Comparison of ENCODE assay signal across 28 mouse cellular contexts in the genomic region with DNA sequence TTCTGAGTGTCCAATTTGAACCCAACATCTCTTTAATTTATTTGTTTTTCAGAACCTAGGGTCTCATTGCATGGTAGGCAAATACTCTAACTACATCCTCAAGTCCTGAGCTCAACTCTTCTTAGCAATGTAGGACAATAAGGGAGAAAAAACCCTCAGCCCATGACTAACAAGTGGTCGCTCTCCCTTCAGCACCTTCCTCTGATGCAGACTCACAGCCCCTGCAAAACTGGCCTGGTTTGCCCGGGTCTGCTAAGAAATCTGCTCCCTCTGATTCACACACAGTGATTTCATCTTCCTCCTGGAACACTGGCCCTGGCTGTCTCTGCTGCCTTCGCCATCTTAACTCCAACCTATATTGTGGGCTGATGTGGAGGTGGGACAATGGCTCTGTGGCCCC. TPM values are rescaled to one million over a fixed set of nuclear protein-coding genes. Genes with fewer than 3 reads are reported as not detected.
A peak's percentile ranks its signal among the peaks of the same experiment; 100 is the strongest.
DNase-seq lines count a peak whose midpoint lies in the region; ATAC-seq lines count a peak whose summit lies in the region.
"Had no signal": no experiment of that assay in that cellular context is flagged by ENCODE, and none has a peak within 500 bp of the region (broad histone marks: within the 10 kb centered on the region; RNA-seq: fewer than 3 reads in every experiment).

No protein-coding gene starts in this region.

- H3K27me3 ChIP-seq in hindbrain, embryonic 11.5 days (ENCODE audit: control insufficient read depth, insufficient read depth, low read length), result no peaks in the 10 kb centered on the region
- no peaks in the 10 kb centered on the region for H3K27me3 ChIP-seq in hindbrain, embryonic 10.5 days (ENCODE audit: insufficient read depth, poor library complexity, severe bottlenecking)
- no peaks in the 10 kb centered on the region for H3K27me3 ChIP-seq in embryonic facial prominence, embryonic 14.5 days (replicated peaks; ENCODE audit: control insufficient read depth, insufficient read depth, low read length)
- no peaks in the 10 kb centered on the region for H3K27me3 ChIP-seq in hindbrain, embryonic 16.5 days (replicated peaks; ENCODE audit: control insufficient read depth, insufficient read depth, low read length)
- H3K27me3 ChIP-seq: CH12.LX; heart, embryonic 13.5 days; liver, embryonic 15.5 days; midbrain, embryonic 12.5 days; neural tube, embryonic 15.5 days had no signal

- H3K4me3 ChIP-seq in hindbrain, embryonic 11.5 days (ENCODE audit: low read depth, low read length), result no peak overlapping the region
- H3K4me3 ChIP-seq in hindbrain, embryonic 10.5 days, result no peak overlapping the region
- no peak overlapping the region for H3K4me3 ChIP-seq in brown adipose tissue, adult 24 weeks (ENCODE audit: insufficient read depth, low read depth, low read length)
- no peak overlapping the region for H3K4me3 ChIP-seq in embryonic facial prominence, embryonic 14.5 days (ENCODE audit: low read depth, low read length)
- H3K4me3 ChIP-seq in hindbrain, embryonic 16.5 days (ENCODE audit: low read length), result no peak overlapping the region
- H3K4me3 ChIP-seq: heart, embryonic 13.5 days; liver, embryonic 15.5 days; midbrain, embryonic 12.5 days; neural tube, embryonic 15.5 days had no signal

- 42% methylated on average over 3 of the region's 3 CpGs for WGBS in hindbrain, embryonic 11.5 days
- 71% methylated on average over 3 of the region's 3 CpGs for WGBS in hindbrain, embryonic 10.5 days
- 51% methylated on average over 3 of the region's 3 CpGs for WGBS in embryonic facial prominence, embryonic 14.5 days
- 71% methylated on average over 3 of the region's 3 CpGs for WGBS in hindbrain, embryonic 16.5 days

- no peaks in the 10 kb centered on the region for H3K9me3 ChIP-seq in hindbrain, embryonic 11.5 days (ENCODE audit: control insufficient read depth, low read length)
- H3K9me3 ChIP-seq in hindbrain, embryonic 10.5 days, result no peaks in the 10 kb centered on the region
- H3K9me3 ChIP-seq in embryonic facial prominence, embryonic 14.5 days (ENCODE audit: control insufficient read depth, low read length), result no peaks in the 10 kb centered on the region
- no peaks in the 10 kb centered on the region for H3K9me3 ChIP-seq in hindbrain, embryonic 16.5 days (ENCODE audit: control insufficient read depth, low read length)
- H3K9me3 ChIP-seq: G1E; heart, embryonic 13.5 days; liver, embryonic 15.5 days; midbrain, embryonic 12.5 days; neural tube, embryonic 15.5 days had no signal

- H3K9ac ChIP-seq in hindbrain, embryonic 11.5 days (ENCODE audit: low read depth, low read length), result no peak overlapping the region
- H3K9ac ChIP-seq in embryonic facial prominence, embryonic 14.5 days (ENCODE audit: low read depth, low read length), result no peak overlapping the region
- no peak overlapping the region for H3K9ac ChIP-seq in hindbrain, embryonic 16.5 days (ENCODE audit: low read depth, low read length)
- H3K9ac ChIP-seq: forebrain, postnatal 0 days; heart, embryonic 13.5 days; hindbrain, embryonic 14.5 days; liver, embryonic 15.5 days; midbrain, embryonic 12.5 days; neural tube, embryonic 15.5 days had no signal

- no peaks in the 10 kb centered on the region for H3K4me1 ChIP-seq in hindbrain, embryonic 11.5 days (replicated peaks; ENCODE audit: control insufficient read depth, insufficient read depth, low read length)
- 0 out of 2 replicates have a peak, but pooled peaks cover 4% of the 10 kb centered on the region for H3K4me1 ChIP-seq in hindbrain, embryonic 10.5 days (replicated peaks)
- no peaks in the 10 kb centered on the region; the same call in 1 of the 2 replicates for H3K4me1 ChIP-seq in brown adipose tissue, adult 24 weeks (ENCODE audit: control insufficient read depth, insufficient read depth, insufficient read length, low read length)
- H3K4me1 ChIP-seq in embryonic facial prominence, embryonic 14.5 days (ENCODE audit: control insufficient read depth, insufficient read depth, low read length), result no peaks in the 10 kb centered on the region
- no peaks in the 10 kb centered on the region for H3K4me1 ChIP-seq in hindbrain, embryonic 16.5 days (ENCODE audit: control insufficient read depth, insufficient read depth, low read depth, low read length)
- H3K4me1 ChIP-seq: heart, embryonic 13.5 days; liver, embryonic 15.5 days; midbrain, embryonic 12.5 days; neural tube, embryonic 15.5 days had no signal

- no peak overlapping the region for H3K27ac ChIP-seq in hindbrain, embryonic 11.5 days (ENCODE audit: low read depth, low read length)
- H3K27ac ChIP-seq in hindbrain, embryonic 10.5 days, result no peak overlapping the region
- peak overlapping the region; percentile 30; the same call in 1 of the 2 replicates for H3K27ac ChIP-seq in brown adipose tissue, adult 24 weeks (replicated peaks; ENCODE audit: low read depth, low read length)
- H3K27ac ChIP-seq in embryonic facial prominence, embryonic 14.5 days (replicated peaks; ENCODE audit: low read depth, low read length), result no peak overlapping the region
- no peak overlapping the region for H3K27ac ChIP-seq in hindbrain, embryonic 16.5 days (ENCODE audit: low read depth, low read length)
- H3K27ac ChIP-seq: heart, embryonic 13.5 days; hindbrain, embryonic 14.5 days; liver, embryonic 15.5 days; midbrain, embryonic 12.5 days; neural tube, embryonic 15.5 days had no signal

- no peak for ATAC-seq in hindbrain, embryonic 11.5 days (ENCODE audit: low FRiP score)
- ATAC-seq in embryonic facial prominence, embryonic 14.5 days (ENCODE audit: low read depth), result no peak
- ATAC-seq in megakaryocyte progenitor cell, adult 5-6 weeks (replicated peaks; ENCODE audit: poor library complexity), result no peak
- ATAC-seq in hindbrain, embryonic 16.5 days, result no peak
- ATAC-seq: forebrain, postnatal 0 days; lung, postnatal 0 days had no signal

- no peak overlapping the region for H3K4me2 ChIP-seq in hindbrain, embryonic 11.5 days (replicated peaks; ENCODE audit: low read depth, low read length)
- no peak overlapping the region for H3K4me2 ChIP-seq in embryonic facial prominence, embryonic 14.5 days (ENCODE audit: low read depth, low read length)
- H3K4me2 ChIP-seq in hindbrain, embryonic 16.5 days (ENCODE audit: low read length), result no peak overlapping the region
- H3K4me2 ChIP-seq: heart, embryonic 13.5 days; hindbrain, embryonic 14.5 days; liver, embryonic 15.5 days; midbrain, embryonic 12.5 days; neural tube, embryonic 15.5 days had no signal

- H3K36me3 ChIP-seq in hindbrain, embryonic 11.5 days (ENCODE audit: control insufficient read depth, insufficient read depth, low read length), result no peaks in the 10 kb centered on the region
- no peaks in the 10 kb centered on the region for H3K36me3 ChIP-seq in hindbrain, embryonic 10.5 days
- H3K36me3 ChIP-seq in embryonic facial prominence, embryonic 14.5 days (ENCODE audit: control insufficient read depth, insufficient read depth, low read length), result no peaks in the 10 kb centered on the region
- no peaks in the 10 kb centered on the region for H3K36me3 ChIP-seq in hindbrain, embryonic 16.5 days (ENCODE audit: control insufficient read depth, insufficient read depth, low read length)
- H3K36me3 ChIP-seq: G1E; midbrain, embryonic 12.5 days; neural tube, embryonic 15.5 days had no signal

- peak; percentile 27 for DNase-seq in hindbrain, embryonic 11.5 days (ENCODE audit: low spot score)
- DNase-seq in hindbrain, embryonic 10.5 days (ENCODE audit: low spot score), result no peak
- peak; percentile 14 for DNase-seq in 416B (ENCODE audit: low read depth)
- DNase-seq in embryonic facial prominence, embryonic 14.5 days (ENCODE audit: low spot score), result peak; percentile 42
- DNase-seq in cerebellum, adult 11 months, result no peak
- DNase-seq: adrenal gland, postnatal 14 days; B cell, adult 2 months; cerebellum, adult 9-10 months; forebrain, postnatal 0 days; gastrocnemius, postnatal 10 days; heart, postnatal 14 days; kidney, adult 2 months; kidney, postnatal 10 days; liver; right cerebral cortex, adult 18-20 months; right cerebral cortex, postnatal 4 days; thymus, postnatal 14 days had no signal

RNA-seq across cellular contexts. Expression of gene Il15ra, which starts 24.0 kb away (rescaled TPM):
- polyA plus RNA-seq in hindbrain, embryonic 11.5 days (2014; fragmentation: Nextera tagmentation; extraction: Ambion mirVana), result 0.25 and 0.39 TPM in 2 replicates
- 0.35 and 0.51 TPM in 2 replicates for polyA plus RNA-seq in hindbrain, embryonic 10.5 days (2016; fragmentation: Nextera tagmentation; extraction: Ambion mirVana)
- polyA plus RNA-seq in brown adipose tissue, adult 24 weeks (2012; ENCODE audit: insufficient read depth, insufficient read length, missing spikeins), result 44.9 and 47.0 TPM in 2 replicates
- polyA plus RNA-seq in embryonic facial prominence, embryonic 14.5 days (2014; fragmentation: Nextera tagmentation; extraction: Ambion mirVana), result 3.2 and 3.5 TPM in 2 replicates
- total RNA-seq in megakaryocyte progenitor cell, adult 5-6 weeks (2015), result 22.2 and 27.2 TPM in 2 replicates
- total RNA-seq in megakaryocyte progenitor cell, adult 5-6 weeks (2017), result 21.3 and 27.5 TPM in 2 replicates
- polyA plus RNA-seq in hindbrain, embryonic 16.5 days (2015; fragmentation: Nextera tagmentation; extraction: Ambion mirVana), result 1.2 TPM in 2 replicates
- polyA plus RNA-seq: G1E had no signal

RNA-seq across cellular contexts. Expression of gene Fbh1, which starts 48.3 kb away (rescaled TPM):
- 132 and 148 TPM in 2 replicates for polyA plus RNA-seq in hindbrain, embryonic 11.5 days (2014; fragmentation: Nextera tagmentation; extraction: Ambion mirVana)
- polyA plus RNA-seq in hindbrain, embryonic 10.5 days (2016; fragmentation: Nextera tagmentation; extraction: Ambion mirVana), result 109 and 113 TPM in 2 replicates
- polyA plus RNA-seq in brown adipose tissue, adult 24 weeks (2012; ENCODE audit: insufficient read depth, insufficient read length, missing spikeins), result 95.7 and 101 TPM in 2 replicates
- polyA plus RNA-seq in embryonic facial prominence, embryonic 14.5 days (2014; fragmentation: Nextera tagmentation; extraction: Ambion mirVana), result 136 and 147 TPM in 2 replicates
- total RNA-seq in megakaryocyte progenitor cell, adult 5-6 weeks (2015), result 56.3 and 58.3 TPM in 2 replicates
- total RNA-seq in megakaryocyte progenitor cell, adult 5-6 weeks (2017), result 101 and 113 TPM in 2 replicates
- 124 and 136 TPM in 2 replicates for polyA plus RNA-seq in hindbrain, embryonic 16.5 days (2015; fragmentation: Nextera tagmentation; extraction: Ambion mirVana)

RNA-seq across cellular contexts. Expression of gene Ankrd16, which starts 48.6 kb away (rescaled TPM):
- polyA plus RNA-seq in hindbrain, embryonic 11.5 days (2014; fragmentation: Nextera tagmentation; extraction: Ambion mirVana), result 32.9 and 35.3 TPM in 2 replicates
- 48.8 and 50.0 TPM in 2 replicates for polyA plus RNA-seq in hindbrain, embryonic 10.5 days (2016; fragmentation: Nextera tagmentation; extraction: Ambion mirVana)
- polyA plus RNA-seq in brown adipose tissue, adult 24 weeks (2012; ENCODE audit: insufficient read depth, insufficient read length, missing spikeins), result 9.5 and 14.0 TPM in 2 replicates
- polyA plus RNA-seq in embryonic facial prominence, embryonic 14.5 days (2014; fragmentation: Nextera tagmentation; extraction: Ambion mirVana), result 22.0 and 24.5 TPM in 2 replicates
- total RNA-seq in megakaryocyte progenitor cell, adult 5-6 weeks (2015), result 36.5 and 37.6 TPM in 2 replicates
- total RNA-seq in megakaryocyte progenitor cell, adult 5-6 weeks (2017), result 17.2 and 27.4 TPM in 2 replicates
- polyA plus RNA-seq in hindbrain, embryonic 16.5 days (2015; fragmentation: Nextera tagmentation; extraction: Ambion mirVana), result 38.3 and 46.4 TPM in 2 replicates

Comparison
In these comparisons a context has a peak if more than half of its experiments do, and no peak if none do; other contexts are left out.
1. DNase-seq: peak in hindbrain, embryonic 11.5 days (single experiment), 416B (single experiment) and embryonic facial prominence, embryonic 14.5 days (single experiment); none in hindbrain, embryonic 10.5 days (single experiment) and cerebellum, adult 11 months (single experiment).
2. RNA of gene Il15ra, which starts 24.0 kb away (polyA plus RNA-seq): 44.9 to 47.0 TPM in brown adipose tissue, adult 24 weeks; 3.2 to 3.5 TPM in embryonic facial prominence, embryonic 14.5 days, 1.2 TPM in hindbrain, embryonic 16.5 days, 0.35 to 0.51 TPM in hindbrain, embryonic 10.5 days and 0.25 to 0.39 TPM in hindbrain, embryonic 11.5 days; every median in the first group is over 10 times any median in the second.